Mouse (Mus musculus): Measurements from ENCODE around the gene Rora. TPM values are rescaled to one million over a fixed set of nuclear protein-coding genes. Genes with fewer than 3 reads are reported as not detected.

Rora gene
- polyA plus RNA-seq, 1 experiment from 2014 or later = 43.6 TPM

DNA sequence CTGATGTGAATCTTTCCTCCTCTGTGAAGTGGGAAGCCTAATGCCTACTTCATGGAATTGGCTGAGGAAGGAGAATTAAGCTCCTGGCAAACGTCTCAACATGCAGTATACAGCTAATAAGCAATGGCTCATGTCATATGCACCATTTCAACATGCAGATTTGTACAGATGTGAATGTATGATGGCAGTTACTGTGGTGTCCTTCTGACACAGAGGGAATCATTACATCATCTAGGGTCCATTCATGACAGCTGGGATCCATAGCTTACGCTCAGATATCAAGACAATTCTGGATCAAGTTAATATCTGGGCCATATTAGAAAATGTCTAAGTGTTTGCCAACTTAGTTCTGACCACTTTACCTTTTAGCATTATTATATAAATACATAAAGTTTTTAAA is 199.3 kb downstream of the Rora start:
- no peak for ATAC-seq

DNA sequence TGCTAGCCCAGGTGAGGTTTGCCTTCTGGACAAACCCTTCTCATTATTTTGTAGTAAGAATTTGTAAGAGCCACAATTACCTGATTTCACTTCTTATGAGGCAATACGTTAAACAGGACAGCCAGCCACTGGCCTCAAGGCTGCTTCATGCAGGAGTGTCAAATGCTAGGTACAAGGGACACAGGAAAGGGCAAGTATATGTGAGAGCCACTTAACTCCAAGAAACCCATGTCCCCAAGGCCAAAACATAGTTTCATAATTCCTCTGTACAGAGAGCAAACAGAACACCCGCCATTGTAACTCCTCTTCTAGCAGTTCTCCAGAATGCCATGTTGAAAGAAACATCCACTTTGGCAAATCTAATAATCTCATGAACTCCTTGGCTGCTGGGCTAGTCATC is 205.9 kb downstream of the Rora start:
- Histone ChIP-seq H3K9me3 (replicated peaks; ENCODE audit: control insufficient read depth, low read length, poor library complexity, severe bottlenecking) (no peaks in the 10 kb centered on the region), H3K4me1 (ENCODE audit: control insufficient read depth, insufficient read depth, low read length) (no peaks in the 10 kb centered on the region), H3K36me3 (ENCODE audit: control insufficient read depth, insufficient read depth, low read length) (no peaks in the 10 kb centered on the region), H3K4me3 (ENCODE audit: low read depth, low read length) (no peak overlapping the region), H3K9ac (ENCODE audit: low read depth, low read length) (no peak overlapping the region), H3K27me3 (ENCODE audit: control insufficient read depth, insufficient read depth, low read depth, low read length) (no peaks in the 10 kb centered on the region), H3K4me2 (ENCODE audit: low read length) (no peak overlapping the region), H3K27ac (ENCODE audit: low read length) (no peak overlapping the region)
- WGBS = 91% methylated on average over 2 of the region's 2 CpGs
- no peak for ATAC-seq

More for the DNA sequence above, 199.3 kb downstream of the Rora start:
- Histone ChIP-seq H3K36me3 (ENCODE audit: control insufficient read depth, insufficient read depth, low read length) (no peaks in the 10 kb centered on the region), H3K27ac (ENCODE audit: low read length) (no peak overlapping the region), H3K27me3 (ENCODE audit: control insufficient read depth, insufficient read depth, low read depth, low read length) (no peaks in the 10 kb centered on the region), H3K9ac (ENCODE audit: low read depth, low read length) (no peak overlapping the region), H3K4me2 (ENCODE audit: low read length) (no peak overlapping the region), H3K4me1 (ENCODE audit: control insufficient read depth, insufficient read depth, low read length) (no peaks in the 10 kb centered on the region), H3K4me3 (ENCODE audit: low read depth, low read length) (no peak overlapping the region), H3K9me3 (replicated peaks; ENCODE audit: control insufficient read depth, low read length, poor library complexity, severe bottlenecking) (no peaks in the 10 kb centered on the region)
- 89% methylated on average over 2 of the region's 2 CpGs for WGBS

DNA sequence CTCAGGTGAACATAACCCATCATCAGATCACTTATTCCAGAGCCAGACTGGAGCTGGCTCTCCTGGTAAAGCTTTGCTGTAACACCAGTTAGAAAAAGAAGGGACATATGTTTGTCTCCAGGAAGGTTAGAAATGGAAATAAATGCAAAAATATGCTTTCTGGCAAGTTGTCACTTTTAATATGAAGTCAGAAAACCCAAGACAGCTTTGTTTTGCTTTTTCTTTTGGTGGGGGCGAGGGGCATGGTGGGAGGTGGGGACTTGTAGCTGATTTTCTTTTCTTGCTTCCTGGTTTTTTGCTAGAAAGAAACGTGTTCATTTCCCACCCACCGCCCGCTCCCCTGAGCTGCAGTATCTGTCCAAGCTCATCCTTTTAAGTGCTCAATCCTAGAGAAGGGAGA is 212.7 kb downstream of the Rora start:
- 42% methylated on average over 4 of the region's 4 CpGs for WGBS
- peak overlapping the region; percentile 6; the same call in 1 of the 2 replicates for H3K27ac ChIP-seq (ENCODE audit: low read length)
- H3K4me2 ChIP-seq (ENCODE audit: low read length) = peak overlapping the region; percentile 10; the same call in 1 of the 2 replicates
- peaks cover 21% of the 10 kb centered on the region for H3K4me1 ChIP-seq (ENCODE audit: control insufficient read depth, insufficient read depth, low read length)
- no peak overlapping the region for H3K4me3 ChIP-seq (ENCODE audit: low read depth, low read length)
- no peaks in the 10 kb centered on the region for H3K9me3 ChIP-seq (replicated peaks; ENCODE audit: control insufficient read depth, low read length, poor library complexity, severe bottlenecking)
- no peak for ATAC-seq
- H3K9ac ChIP-seq (ENCODE audit: low read depth, low read length) = no peak overlapping the region
- H3K27me3 ChIP-seq (ENCODE audit: control insufficient read depth, insufficient read depth, low read depth, low read length) = no peaks in the 10 kb centered on the region
- no peaks in the 10 kb centered on the region for H3K36me3 ChIP-seq (ENCODE audit: control insufficient read depth, insufficient read depth, low read length)

DNA sequence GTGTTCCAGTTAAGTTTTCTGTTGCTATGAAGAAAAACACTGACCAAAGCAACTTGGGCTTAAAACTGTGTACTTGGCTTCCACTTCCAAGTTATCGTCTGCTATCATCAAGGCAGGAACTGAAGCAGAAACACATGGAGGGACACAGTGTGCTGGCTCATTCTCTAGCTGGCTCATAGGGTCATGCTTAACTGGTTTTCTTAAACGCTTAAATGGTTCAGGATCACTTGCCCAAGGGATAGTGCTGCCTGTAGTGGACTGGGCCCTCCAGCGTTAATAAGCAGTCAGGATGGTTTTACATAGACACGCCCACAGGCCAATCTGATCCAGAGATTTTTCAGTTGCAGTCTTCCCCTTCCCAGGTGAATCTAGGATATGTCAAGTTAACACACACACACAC is 220.3 kb downstream of the Rora start:
- no peak for ATAC-seq
- 86% methylated on average over 4 of the region's 4 CpGs for WGBS
- no peak overlapping the region for H3K4me2 ChIP-seq (ENCODE audit: low read length)
- H3K27ac ChIP-seq (ENCODE audit: low read length) = no peak overlapping the region
- H3K36me3 ChIP-seq (ENCODE audit: control insufficient read depth, insufficient read depth, low read length) = no peaks in the 10 kb centered on the region
- H3K4me3 ChIP-seq (ENCODE audit: low read depth, low read length) = no peak overlapping the region
- peaks cover 5% of the 10 kb centered on the region; the same call in 1 of the 2 replicates for H3K4me1 ChIP-seq (ENCODE audit: control insufficient read depth, insufficient read depth, low read length)
- no peaks in the 10 kb centered on the region for H3K9me3 ChIP-seq (replicated peaks; ENCODE audit: control insufficient read depth, low read length, poor library complexity, severe bottlenecking)
- H3K9ac ChIP-seq (ENCODE audit: low read depth, low read length) = no peak overlapping the region
- H3K27me3 ChIP-seq (ENCODE audit: control insufficient read depth, insufficient read depth, low read depth, low read length) = no peaks in the 10 kb centered on the region

DNA sequence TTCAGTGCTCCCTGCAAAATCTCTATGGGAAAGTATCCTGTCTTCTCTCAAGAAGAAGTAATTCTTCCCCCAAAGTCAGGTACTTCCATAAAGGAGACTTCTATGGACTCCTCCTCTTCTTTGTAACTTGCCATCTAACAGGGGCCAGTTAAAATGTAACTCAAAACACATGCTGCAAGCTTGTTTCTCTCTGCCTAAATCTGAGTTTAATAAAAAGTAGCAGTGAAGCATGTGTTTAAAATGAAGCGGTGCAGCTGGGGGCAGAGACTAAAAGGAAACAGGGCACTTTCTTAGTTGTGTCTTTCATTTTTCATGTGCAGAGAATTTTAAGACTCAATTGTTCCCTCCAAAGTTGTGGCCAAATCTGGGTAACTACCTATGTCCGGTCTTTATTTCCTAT is 221.0 kb downstream of the Rora start:
- Histone ChIP-seq H3K36me3 (ENCODE audit: control insufficient read depth, insufficient read depth, low read length) (no peaks in the 10 kb centered on the region), H3K4me2 (ENCODE audit: low read length) (no peak overlapping the region), H3K9ac (ENCODE audit: low read depth, low read length) (no peak overlapping the region), H3K9me3 (replicated peaks; ENCODE audit: control insufficient read depth, low read length, poor library complexity, severe bottlenecking) (no peaks in the 10 kb centered on the region), H3K27ac (ENCODE audit: low read length) (no peak overlapping the region), H3K4me1 (ENCODE audit: control insufficient read depth, insufficient read depth, low read length) (peaks cover 7% of the 10 kb centered on the region), H3K27me3 (ENCODE audit: control insufficient read depth, insufficient read depth, low read depth, low read length) (no peaks in the 10 kb centered on the region), H3K4me3 (ENCODE audit: low read depth, low read length) (no peak overlapping the region)
- no peak for ATAC-seq
- WGBS = 96% methylated on average over 2 of the region's 2 CpGs

DNA sequence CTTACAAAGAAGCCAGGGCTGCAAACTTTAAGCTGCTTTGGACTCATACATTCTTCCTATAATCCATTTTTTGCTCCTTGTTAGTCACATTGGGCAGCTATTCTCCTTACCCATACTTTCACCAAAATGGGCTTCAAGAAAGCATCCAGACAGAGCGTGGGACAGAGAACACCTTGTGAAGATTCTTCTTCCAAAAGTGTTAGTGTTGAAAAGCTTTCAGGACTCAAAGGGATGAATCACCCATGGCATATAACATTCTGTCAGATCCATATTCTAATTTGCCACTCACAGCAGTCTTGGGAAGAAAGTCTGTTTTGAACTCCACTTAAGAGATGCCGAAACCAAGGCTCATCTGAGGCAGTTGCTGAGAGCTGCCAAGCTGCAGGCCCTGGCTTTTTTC is 222.2 kb downstream of the Rora start:
- WGBS = 82% methylated on average over 2 of the region's 2 CpGs
- Histone ChIP-seq H3K9ac (ENCODE audit: low read depth, low read length) (no peak overlapping the region), H3K4me2 (ENCODE audit: low read length) (no peak overlapping the region), H3K27ac (ENCODE audit: low read length) (no peak overlapping the region), H3K4me1 (ENCODE audit: control insufficient read depth, insufficient read depth, low read length) (peaks cover 11% of the 10 kb centered on the region), H3K36me3 (ENCODE audit: control insufficient read depth, insufficient read depth, low read length) (no peaks in the 10 kb centered on the region), H3K4me3 (ENCODE audit: low read depth, low read length) (no peak overlapping the region), H3K27me3 (ENCODE audit: control insufficient read depth, insufficient read depth, low read depth, low read length) (no peaks in the 10 kb centered on the region), H3K9me3 (replicated peaks; ENCODE audit: control insufficient read depth, low read length, poor library complexity, severe bottlenecking) (no peaks in the 10 kb centered on the region)
- no peak for ATAC-seq

DNA sequence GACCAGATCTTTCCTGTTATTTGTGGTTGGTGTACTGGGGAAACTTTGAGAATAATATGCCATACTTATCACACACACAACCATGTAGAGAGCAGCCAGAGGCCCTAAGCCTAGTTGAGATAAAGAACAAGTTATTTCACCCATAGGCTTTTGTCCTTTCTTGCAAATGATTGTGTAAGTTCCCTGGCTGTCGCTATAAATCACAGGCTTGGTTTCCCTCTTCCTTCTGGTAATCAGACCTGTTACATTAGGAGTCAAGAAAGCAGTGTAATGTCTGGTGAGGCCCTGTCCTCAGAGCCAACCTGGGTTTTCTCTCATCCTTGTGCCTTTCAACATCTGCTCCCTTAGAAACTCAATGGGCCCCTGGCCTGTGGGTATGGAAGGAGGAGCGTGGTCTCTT is 222.7 kb downstream of the Rora start:
- Histone ChIP-seq H3K4me3 (ENCODE audit: low read depth, low read length) (no peak overlapping the region), H3K9ac (ENCODE audit: low read depth, low read length) (no peak overlapping the region), H3K4me2 (ENCODE audit: low read length) (no peak overlapping the region), H3K27ac (ENCODE audit: low read length) (no peak overlapping the region), H3K27me3 (ENCODE audit: control insufficient read depth, insufficient read depth, low read depth, low read length) (no peaks in the 10 kb centered on the region), H3K4me1 (ENCODE audit: control insufficient read depth, insufficient read depth, low read length) (peaks cover 15% of the 10 kb centered on the region), H3K9me3 (replicated peaks; ENCODE audit: control insufficient read depth, low read length, poor library complexity, severe bottlenecking) (no peaks in the 10 kb centered on the region), H3K36me3 (ENCODE audit: control insufficient read depth, insufficient read depth, low read length) (no peaks in the 10 kb centered on the region)
- WGBS = 78% methylated on average over 2 of the region's 2 CpGs
- no peak for ATAC-seq

DNA sequence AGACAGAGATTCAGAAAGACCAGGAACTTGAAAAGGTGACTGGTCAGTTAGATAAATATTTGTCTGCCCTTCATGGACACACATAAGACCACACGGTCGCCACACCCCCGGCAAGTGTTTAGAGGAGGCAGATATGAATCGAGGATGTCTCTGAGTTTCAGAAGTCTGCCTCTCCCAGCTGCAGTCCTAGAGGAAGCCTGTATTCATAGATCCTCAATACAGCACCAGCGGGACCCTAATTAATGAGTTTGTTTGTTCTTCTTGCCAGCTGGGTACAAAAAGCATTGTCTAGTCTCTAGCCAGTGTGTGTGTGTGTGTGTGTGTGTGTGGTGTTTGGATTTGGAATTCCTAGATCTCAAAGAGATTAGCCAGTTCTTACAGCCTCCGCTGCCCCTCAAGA is 228.3 kb downstream of the Rora start:
- no peak overlapping the region for H3K4me2 ChIP-seq (ENCODE audit: low read length)

DNA sequence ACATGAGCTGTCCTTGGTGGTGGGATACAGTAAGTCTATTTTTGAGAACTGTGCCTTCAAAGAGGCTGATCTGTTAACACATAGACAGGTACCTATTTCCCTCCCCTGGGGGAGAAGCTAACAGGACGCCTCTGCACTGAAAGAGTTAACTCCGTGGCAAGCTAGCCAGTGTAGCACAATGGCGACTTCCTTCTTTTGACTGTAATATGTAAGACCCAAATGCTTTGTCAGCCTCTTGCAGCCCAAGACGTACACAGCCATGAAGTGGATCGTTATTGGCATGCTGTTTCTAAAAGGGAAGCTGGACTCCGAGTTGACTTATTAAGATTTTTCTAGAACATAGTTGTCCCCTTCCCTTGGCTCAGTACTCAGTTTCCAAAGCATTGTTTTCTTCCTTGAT is 229.4 kb downstream of the Rora start:
- no peak for ATAC-seq
- H3K9me3 ChIP-seq (replicated peaks; ENCODE audit: control insufficient read depth, low read length, poor library complexity, severe bottlenecking) = no peaks in the 10 kb centered on the region
- 50% methylated on average over 6 of the region's 6 CpGs for WGBS
- H3K36me3 ChIP-seq (ENCODE audit: control insufficient read depth, insufficient read depth, low read length) = no peaks in the 10 kb centered on the region
- H3K27me3 ChIP-seq (ENCODE audit: control insufficient read depth, insufficient read depth, low read depth, low read length) = no peaks in the 10 kb centered on the region
- H3K27ac ChIP-seq (ENCODE audit: low read length) = no peak overlapping the region
- H3K4me2 ChIP-seq (ENCODE audit: low read length) = no peak overlapping the region
- H3K4me1 ChIP-seq (ENCODE audit: control insufficient read depth, insufficient read depth, low read length) = peaks cover 26% of the 10 kb centered on the region
- H3K4me3 ChIP-seq (ENCODE audit: low read depth, low read length) = no peak overlapping the region
- H3K9ac ChIP-seq (ENCODE audit: low read depth, low read length) = no peak overlapping the region

More for the DNA sequence above, 228.3 kb downstream of the Rora start:
- H3K36me3 ChIP-seq (ENCODE audit: control insufficient read depth, insufficient read depth, low read length) = no peaks in the 10 kb centered on the region
- ATAC-seq = no peak
- H3K9ac ChIP-seq (ENCODE audit: low read depth, low read length) = no peak overlapping the region
- H3K27me3 ChIP-seq (ENCODE audit: control insufficient read depth, insufficient read depth, low read depth, low read length) = no peaks in the 10 kb centered on the region
- H3K4me1 ChIP-seq (ENCODE audit: control insufficient read depth, insufficient read depth, low read length) = peaks cover 31% of the 10 kb centered on the region
- H3K9me3 ChIP-seq (replicated peaks; ENCODE audit: control insufficient read depth, low read length, poor library complexity, severe bottlenecking) = no peaks in the 10 kb centered on the region
- WGBS = 17% methylated on average over 6 of the region's 6 CpGs
- no peak overlapping the region for H3K4me3 ChIP-seq (ENCODE audit: low read depth, low read length)
- no peak overlapping the region for H3K27ac ChIP-seq (ENCODE audit: low read length)

DNA sequence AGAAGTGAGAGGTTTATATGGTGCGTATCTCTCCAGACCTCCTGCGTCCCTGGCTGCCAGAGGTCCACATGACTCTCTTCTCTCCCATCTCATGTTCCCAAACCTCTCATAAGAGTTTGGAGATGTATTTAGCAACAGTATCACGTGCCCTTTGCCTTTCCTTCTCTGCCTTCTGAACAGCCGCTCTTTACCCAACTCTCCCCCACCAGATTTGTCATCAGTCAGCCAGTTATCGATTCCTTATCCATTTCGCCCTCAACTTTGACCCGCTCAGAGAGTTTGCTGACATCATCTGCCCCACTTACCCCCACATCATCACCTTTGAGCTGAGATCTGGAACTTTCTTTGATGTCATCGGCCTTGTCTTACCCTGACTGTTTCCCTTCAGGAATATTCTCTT is 230.1 kb downstream of the Rora start:
- H3K4me1 ChIP-seq (ENCODE audit: control insufficient read depth, insufficient read depth, low read length) = peaks cover 29% of the 10 kb centered on the region
- no peaks in the 10 kb centered on the region for H3K27me3 ChIP-seq (ENCODE audit: control insufficient read depth, insufficient read depth, low read depth, low read length)
- no peak overlapping the region for H3K9ac ChIP-seq (ENCODE audit: low read depth, low read length)
- no peak overlapping the region for H3K4me3 ChIP-seq (ENCODE audit: low read depth, low read length)
- no peaks in the 10 kb centered on the region for H3K9me3 ChIP-seq (replicated peaks; ENCODE audit: control insufficient read depth, low read length, poor library complexity, severe bottlenecking)
- no peak overlapping the region for H3K4me2 ChIP-seq (ENCODE audit: low read length)
- no peak for ATAC-seq
- 94% methylated on average over 8 of the region's 8 CpGs for WGBS
- no peaks in the 10 kb centered on the region for H3K36me3 ChIP-seq (ENCODE audit: control insufficient read depth, insufficient read depth, low read length)
- no peak overlapping the region for H3K27ac ChIP-seq (ENCODE audit: low read length)
